Mouse (Mus musculus): ENCODE data around the gene Tead4. TPM values are rescaled to one million over a fixed set of nuclear protein-coding genes. Genes with fewer than 3 reads are reported as not detected.

Tead4 gene
- total RNA-seq, 2 experiments from 2014 or later, result 2.6 to 3.8 TPM

DNA sequence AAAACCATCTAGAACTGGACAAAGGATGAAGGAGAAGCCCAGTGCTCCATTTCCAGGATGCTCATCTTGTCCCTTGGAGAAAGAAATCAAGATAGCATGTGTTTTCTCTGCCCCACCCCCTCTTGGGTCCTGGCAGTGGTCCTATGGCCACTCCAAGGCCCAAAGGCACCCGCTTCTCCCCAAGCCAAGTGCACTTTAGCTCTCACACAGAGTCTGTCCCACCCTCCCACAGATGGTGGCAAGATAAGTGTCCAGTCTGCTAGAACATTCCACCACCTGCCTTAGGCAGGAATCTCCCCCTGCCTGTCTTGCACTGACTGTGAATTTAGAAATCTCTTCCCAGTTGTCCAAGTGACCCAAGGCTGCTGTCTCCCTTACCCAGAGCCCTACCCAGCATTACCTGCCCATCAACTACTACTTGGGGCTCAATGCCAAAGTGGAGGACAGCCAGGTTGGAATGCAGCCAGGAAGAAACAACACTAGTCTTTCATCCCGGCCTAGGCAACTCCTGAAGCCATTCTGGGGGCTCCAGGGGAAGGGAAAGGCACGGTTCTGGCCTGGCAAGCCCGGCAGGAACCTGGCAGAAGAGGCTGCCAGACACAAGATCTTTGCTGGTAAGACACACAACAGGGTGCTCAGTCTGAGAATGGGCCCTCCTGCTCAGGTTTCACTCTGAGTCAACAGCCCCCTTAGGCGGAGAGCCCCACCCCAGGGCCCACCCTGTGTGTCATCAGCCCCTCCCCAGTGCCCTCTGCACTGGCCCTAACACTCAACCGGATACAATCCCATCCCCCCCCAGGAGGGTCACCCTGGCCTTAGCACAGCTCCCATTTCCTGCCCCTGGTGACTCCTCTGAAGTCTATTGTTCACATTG lies 4.5 kb downstream of the Tead4 start:
- peak in 1 of 2 experiments; percentile 28 for DNase-seq (ENCODE audit: low spot score in 2 of 2)

DNA sequence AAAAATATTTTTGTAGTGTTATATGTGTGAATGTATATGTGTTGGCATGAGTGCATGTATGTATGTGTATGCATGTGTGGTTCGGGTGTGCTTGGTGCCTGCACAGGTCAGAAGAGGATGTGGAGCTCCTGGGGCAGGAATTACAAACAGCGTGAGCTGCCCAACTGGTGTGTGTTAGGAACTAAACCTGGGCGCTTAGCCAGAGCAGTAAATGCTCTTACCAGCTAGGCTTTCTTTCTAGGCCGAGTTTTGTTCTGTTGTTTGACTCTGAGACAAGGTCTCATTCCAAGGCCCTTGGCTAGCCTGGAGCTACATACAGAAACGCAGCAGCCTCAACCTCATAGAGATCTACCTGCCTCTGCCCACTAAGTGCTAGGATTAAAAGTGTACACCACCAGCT lies 9.3 kb downstream of the Tead4 start:
- no peak for DNase-seq (ENCODE audit: low spot score in 2 of 2)

DNA sequence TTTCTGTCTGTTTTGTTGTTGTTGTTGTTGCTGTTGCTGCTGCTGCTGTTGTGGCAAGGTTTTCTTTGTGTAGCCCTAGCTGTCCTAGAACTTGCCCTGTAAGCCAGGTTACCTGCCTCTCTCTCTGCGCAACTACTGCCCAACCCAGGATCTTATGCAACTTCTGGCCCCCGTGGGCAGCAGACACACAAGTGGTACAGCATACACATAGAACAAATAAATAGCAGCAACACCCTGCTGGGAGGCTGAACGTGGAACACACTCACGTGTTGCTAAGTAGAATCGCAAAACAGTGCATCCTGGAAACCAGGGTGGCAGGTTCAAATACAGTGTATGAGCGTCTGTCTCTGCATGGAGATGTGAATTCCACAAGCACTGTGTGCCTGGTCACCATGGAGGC lies 11.9 kb downstream of the Tead4 start:
- no peak for DNase-seq (ENCODE audit: low spot score in 2 of 2)

DNA sequence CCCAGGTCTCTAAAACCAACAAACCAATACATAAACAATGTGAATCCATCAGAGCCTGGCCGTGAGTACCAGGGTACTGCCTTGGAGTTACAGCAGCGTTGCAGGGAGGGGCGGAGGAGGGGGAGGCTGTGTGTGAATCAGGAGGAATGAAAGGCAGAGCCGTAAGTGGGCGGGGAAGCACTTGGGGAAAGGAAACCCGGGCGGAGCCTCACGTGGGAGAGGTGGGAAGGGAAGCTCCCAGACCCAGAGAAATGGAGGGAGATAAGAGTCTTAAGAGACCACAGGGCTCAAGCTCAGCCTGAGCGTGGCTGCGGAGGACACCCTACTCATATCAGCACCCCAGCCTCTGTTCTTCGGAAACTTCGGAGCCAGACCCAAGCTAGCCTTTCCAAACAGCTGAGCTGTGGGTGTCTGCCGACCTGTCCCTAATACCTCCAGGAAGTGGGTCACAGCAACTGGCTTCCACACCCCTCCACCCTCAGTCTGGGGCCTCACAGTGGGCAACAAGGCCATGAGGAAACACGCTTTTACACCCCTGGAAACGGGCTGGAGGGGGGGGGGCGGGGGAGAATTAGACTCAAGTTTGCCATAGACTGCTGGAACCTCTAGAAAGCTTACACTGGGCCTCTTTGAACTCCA lies 14.7 kb downstream of the Tead4 start:
- peak; percentile 42 to 45 for DNase-seq (ENCODE audit: low spot score in 2 of 2)

DNA sequence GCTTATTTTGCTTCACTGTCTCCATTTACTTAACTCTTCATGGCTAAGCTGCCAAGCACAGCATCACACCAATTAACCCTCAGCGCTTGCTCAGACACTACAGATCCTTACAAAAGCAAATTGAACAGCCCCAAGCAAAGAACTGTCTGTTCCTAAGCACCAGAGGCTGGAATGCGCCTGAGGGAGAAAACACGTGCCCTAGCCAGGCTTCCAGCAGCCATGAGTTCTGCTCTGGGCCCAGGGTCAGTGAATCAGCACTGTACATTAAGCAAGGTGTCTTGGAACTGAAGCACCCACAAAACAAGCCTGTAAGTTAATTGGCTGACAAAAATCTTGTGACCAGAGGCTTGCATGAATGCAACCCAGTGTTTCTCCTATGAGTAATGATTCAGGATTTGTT lies 18.5 kb downstream of the Tead4 start:
- no peak for DNase-seq (ENCODE audit: low spot score in 2 of 2)

DNA sequence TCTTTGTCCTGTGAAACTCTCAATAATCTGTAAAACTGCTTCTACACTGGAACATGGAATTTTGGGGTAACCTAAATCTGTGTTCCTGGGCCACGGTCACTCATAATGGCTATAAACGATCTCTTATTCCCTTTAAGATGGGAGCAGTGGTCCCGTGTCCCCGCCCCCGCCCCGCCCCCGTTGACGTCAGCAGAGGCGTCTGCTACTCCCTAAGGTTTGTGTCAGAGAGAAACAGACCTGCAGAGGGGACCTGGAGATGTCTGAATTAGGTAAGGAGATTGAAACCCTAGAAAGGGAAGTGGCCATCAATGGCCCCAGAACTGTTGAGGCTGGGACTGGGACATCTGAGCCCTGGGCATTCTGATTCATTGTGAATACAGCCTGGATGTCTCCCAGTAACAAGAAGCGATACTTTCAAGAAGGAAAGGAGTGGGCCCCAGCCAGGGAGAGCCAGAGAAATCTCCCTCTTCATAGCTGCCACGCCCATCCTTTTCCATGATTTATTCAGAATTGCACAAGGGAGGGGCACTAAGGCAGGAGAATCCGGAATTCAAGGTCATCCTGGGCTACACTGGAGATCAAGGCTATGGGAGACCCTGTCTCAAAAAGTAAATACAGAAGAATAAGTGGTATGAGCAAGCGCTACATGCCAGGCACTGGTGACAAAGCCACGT lies 20.0 kb downstream of the Tead4 start:
- DNase-seq (ENCODE audit: low spot score in 2 of 2), result no peak

DNA sequence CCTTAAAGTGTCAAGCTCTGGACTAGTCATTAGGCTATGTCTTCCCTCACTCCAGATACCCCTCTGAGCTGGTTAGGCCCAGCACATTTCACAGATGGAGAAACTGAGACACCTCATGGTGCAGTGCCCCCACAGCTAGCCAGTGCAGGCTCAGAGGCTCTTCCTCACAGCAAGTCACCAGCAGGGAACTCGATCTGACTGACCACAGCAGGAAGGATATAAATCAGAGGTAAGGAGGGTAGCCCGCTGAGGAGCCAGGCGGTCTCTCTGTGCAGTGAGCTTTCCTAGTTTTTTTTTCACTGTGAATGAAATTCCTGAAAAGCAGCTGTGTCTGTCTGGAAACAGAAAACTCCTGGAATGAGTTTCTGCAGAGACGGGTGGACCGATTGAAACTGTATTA lies 21.0 kb downstream of the Tead4 start:
- DNase-seq (ENCODE audit: low spot score in 2 of 2), result no peak

DNA sequence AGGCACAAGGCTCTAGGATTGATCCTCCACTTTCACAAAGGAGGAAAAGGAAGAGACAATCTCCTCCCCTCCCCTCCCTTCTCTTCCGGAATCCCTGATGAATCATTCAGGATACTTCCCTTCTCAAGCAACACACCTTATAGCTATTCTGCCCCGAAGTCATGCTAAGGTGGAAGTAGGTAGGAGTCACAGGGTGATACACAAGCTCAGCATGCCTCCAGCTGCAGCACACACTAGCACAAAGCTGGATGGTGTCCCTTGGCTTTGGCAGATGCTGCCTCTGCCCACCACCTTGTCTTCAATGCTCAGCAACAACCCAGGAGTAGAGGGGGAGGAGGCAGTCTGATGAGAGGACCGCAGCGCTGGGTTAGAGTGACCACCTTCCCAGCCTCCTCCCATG lies 21.5 kb downstream of the Tead4 start:
- DNase-seq (ENCODE audit: low spot score in 2 of 2), result no peak

DNA sequence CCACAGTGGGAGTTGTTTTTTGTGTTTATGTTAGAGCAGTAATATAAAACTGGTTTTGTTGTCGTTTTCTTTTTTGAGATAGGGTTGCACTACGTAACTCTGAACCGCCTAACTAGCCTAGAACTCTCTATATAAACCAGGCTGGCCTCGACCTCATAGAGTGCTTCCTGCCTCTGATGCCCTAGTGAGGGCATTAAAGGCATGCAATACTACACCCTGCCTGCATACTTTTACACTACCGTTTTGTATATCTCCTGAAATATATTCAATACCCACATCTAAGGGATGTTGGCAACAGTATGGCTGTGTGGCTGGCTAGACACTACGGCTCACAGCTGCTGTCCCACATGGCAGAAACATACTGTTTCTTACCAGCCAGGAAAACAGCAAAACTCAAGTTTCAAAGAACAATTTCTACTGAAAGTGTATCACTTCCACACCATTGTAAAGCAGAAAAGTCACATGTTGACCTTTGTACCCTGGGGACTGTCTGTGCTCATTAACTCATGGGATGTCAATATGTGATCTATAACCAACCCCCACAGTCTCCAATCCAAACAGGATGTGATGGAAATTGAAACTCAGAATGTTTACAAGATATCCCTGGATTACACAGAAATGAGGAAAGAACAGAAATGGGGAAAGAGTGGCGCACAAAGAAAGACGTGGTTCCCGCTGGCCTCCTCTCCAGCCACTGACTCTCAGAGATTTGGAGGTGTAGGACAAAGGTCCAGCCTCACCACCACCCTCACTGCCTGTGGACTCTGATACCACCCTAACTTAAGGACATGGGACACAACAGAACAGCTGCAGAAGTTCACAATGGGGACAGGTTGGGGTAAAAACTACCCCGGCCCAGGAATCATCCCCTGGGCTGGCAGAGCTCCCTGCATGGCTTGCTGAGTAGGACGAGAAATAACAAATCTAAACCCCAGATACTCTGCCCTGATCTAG lies 23.2 kb downstream of the Tead4 start:
- DNase-seq (ENCODE audit: low spot score in 2 of 2), result no peak

DNA sequence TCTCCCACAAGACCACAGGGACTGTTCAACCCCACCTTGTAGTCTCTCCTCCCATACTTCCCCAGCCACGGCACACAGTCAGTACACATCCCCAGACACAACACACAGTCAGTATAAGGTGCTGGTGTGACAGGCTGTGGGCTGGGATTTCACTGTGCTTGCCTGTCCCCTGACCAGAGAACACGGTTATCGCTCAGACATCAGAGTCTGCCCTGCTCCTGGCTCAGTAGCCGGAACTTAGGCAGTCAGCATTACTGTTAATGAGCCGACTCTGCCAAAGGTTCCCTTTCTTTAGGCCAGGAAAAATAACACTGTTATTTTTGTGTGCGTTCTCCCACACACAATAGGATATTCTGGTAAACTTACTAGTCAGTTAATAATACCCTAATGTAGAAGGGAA lies 24.3 kb downstream of the Tead4 start:
- DNase-seq (ENCODE audit: low spot score in 2 of 2), result no peak

DNA sequence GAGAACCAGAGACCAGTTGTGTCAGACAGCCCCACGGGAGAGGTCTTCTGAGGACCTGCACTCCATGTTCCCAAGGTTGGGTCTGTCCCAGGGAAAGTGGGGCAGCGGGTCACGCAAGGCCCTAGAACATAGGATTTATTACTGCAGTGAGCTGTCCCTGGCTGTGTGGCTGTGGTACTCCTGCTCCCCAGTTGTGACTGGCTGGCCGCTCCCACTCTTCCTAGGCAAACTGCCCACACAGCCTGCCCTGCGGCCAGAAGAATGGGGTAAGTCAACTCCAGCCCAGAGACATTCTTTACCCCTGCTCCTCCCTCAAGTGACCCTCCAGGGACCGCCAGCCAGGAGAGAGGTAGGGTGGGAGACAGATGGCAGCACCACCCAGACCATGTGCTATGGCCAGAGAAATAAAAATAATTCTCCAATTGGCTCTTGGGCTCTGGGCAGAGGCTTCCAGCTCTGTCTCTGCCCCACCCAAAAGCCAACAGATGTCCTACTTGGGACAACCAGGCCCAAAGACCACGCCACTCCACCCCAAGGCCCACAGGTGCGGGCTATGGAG lies 25.0 kb downstream of the Tead4 start:
- DNase-seq (ENCODE audit: low spot score in 2 of 2), result peak in 1 of 2 experiments; percentile 43

DNA sequence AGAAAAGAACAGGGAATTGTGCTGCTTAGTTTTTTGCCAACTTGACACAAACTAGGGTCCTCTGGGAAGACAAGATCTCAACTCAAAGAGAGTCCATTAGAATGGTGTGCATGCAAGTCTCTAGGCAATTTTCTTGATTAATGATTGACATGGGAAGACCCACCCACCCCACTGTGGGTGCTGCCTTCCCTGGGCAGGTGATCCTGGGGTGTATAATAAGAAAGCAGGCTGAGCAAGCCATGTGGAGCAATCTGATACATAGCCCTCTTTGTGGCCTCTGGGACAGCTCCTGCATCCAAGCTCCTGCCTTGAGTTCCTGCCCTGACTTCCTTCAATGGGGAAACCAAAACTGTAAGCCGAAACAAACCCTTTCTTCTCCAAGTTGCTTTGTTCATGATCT lies 27.1 kb downstream of the Tead4 start:
- DNase-seq (ENCODE audit: low spot score in 2 of 2), result no peak

DNA sequence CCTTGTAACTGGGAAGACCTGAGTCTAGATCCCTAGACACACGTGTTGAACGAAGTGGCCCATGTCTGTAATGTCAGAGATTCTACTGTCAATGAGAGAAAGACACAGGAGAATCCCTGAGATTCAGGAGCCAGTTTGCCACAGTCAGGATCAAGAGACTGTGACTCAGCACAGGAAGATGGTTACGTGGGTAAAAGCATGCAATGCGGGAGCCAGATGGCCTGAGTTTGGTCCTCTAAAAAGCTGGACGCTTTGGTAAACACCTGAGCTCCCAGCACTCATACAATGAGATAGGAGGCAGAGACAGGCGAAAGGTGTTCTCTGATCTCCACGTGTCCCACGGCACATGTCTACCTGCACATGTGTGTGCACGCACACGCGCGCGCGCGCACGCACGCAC lies 27.9 kb downstream of the Tead4 start:
- DNase-seq (ENCODE audit: low spot score in 2 of 2), result no peak

DNA sequence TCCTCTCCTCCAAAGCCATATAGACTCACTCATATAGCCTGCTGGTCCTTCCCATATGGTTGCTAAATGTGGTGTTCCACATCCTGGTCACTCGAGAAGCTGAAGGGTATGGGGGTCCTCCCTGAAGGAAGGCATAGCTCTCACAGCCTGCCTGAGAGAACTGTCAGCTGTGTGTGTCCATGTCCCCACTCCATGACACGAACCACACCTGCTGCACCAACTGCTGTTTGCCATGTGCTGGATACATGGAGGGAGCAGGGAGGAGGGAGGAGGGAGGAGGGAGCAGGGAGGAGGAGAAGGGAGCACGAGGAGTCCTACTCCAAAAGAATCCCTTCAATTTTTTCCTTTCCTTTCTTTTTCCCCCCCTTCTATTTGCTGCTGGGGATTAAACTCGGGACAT lies 30.8 kb downstream of the Tead4 start:
- DNase-seq (ENCODE audit: low spot score in 2 of 2), result no peak

DNA sequence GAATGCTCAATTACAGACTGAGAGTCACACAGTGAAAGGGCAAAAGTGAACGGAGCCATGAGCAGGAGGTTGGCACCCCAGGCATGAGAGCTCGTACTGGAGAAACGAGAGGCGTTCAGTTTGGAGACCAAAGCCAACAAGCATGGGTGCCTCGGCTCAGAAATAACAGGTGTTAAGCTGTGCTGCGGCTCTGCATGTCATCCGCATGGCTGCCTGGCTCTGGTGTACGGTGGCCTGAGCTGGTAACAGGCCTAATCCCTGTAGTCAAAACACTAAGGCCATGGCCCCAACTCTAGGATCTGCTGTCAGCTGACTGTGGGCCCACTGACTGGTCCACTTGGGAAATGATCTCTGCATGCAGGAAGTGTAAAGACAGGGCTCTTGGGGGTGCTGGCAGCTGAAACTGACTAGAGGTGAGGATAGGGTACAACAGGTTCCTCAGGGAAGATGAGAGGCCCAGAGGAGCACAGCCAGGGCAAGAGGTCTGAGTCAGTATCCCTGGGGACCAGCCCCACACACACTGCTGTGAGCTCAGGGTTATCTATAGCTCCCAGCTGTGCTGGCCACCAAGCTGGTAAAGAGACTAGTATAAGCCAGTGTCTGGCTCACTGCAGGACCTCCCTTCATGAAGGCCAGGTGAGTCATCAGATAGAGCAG lies 35.6 kb downstream of the Tead4 start:
- DNase-seq (ENCODE audit: low spot score in 2 of 2), result no peak

DNA sequence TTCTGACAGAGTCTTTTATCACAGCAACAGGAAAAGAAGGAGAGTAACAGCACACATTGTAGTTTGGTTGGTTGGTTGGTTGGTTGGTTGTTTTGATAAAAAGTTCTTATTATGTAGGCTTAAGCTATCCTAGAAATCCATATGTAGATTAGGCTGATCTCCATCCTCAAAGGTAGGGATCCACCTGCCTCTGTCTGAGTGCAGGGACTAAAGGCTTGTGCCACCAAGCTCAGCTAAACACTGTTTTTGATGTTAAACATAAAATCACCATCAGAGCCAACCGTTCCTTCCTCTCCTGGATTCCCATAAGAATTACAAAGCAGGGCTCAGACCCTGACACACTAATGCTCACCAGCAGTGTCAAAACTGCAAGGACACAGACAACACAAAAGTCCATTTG lies 39.1 kb downstream of the Tead4 start:
- no peak for DNase-seq (ENCODE audit: low spot score in 2 of 2)

DNA sequence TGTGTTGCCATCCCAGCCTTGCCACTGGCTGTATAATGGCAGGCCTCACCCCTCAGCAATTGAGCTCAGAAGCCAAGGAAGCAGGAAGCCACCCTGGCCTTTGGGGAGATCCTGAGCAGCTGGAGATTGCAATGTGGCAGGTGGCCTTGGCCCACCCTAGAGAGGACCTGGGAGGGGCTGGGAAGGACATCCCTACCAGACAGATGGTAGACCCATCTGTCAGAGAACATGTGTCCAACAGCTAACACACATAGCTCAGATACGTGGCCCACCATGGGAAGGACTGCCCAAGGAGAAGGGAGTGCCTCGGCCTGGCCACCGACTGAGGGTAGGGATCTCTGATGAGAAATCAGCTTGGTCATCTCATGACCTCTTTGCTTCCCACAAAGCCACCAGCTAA lies 41.4 kb downstream of the Tead4 start:
- DNase-seq (ENCODE audit: low spot score in 2 of 2), result no peak

DNA sequence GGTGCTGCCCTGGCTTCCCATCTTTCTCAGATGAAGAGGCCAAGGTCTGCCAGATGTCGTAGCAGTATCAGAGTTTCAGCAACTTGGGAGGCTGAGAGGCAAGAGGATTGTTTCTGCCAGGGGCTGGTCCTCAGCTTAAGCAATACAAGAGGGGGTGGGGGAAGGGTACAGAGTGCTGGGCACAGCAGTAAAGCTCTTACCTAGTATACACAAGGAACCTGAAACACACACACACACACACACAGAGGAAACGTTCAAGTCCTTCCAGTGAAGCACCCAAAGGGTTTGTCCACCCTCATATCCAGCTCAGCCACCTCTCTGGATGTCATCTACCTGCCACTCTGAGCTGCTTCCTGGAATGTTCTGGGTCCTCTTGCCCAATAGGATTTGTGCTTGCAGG lies 44.7 kb downstream of the Tead4 start:
- DNase-seq (ENCODE audit: low spot score in 2 of 2), result no peak

DNA sequence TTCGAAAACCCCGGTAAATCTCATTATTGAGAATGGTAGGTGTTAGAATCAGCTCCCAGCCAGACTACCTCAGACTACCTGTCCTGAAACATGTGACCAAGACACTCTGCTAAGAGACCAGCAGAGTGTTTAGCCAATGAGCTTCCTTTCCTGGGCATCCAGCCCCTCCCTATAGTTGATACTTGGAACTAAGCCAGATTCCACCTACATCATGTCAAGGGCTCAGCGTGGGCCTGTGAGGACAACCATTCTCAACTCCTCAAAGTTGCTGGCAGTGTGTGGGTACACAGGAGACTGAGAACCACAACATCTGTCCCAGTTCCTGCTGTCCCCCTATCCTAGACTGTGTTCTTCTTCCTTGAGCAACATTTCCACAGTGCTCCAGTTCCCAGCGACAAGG lies 45.3 kb downstream of the Tead4 start:
- DNase-seq (ENCODE audit: low spot score in 2 of 2), result no peak

DNA sequence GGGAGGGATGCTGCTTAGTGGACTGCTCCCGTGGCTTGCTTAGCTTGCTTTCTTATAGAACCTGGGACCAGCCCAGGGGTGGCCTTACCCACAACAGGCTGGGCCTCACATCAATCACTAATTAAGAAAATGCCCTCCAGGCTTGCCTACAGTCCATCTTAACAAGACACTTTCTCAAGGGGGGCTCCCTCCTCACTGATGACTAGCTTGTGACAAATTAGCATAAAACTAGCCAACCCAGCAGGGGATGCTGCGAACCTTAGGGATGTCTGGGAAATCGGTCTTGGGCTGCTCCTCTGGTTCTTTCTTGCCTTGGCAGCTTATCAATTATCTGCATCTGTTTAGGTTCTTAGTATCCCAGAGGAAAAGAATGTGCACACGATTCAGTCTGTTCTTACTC lies 46.1 kb downstream of the Tead4 start:
- DNase-seq (ENCODE audit: low spot score in 2 of 2), result no peak

All from adrenal gland, adult 18-20 months (tissue).